Mouse (Mus musculus) gastrocnemius, adult 8-10 months (tissue): ENCODE data around the gene Nup93. TPM values are rescaled to one million over a fixed set of nuclear protein-coding genes. Genes with fewer than 3 reads are reported as not detected.
"Not testable (repeated sequence)": the region's sequence is repeated elsewhere in the genome, so short reads cannot be mapped to it uniquely, and the experiment has no call there.

Experiments
- DNase-seq, 2 experiments: peaks; one replicate each; pipeline ENCODE4 v3.0.0; 2022; ENCODE audit warnings: low spot score in 2 of 2
- total RNA-seq, 4 experiments: library from RNA; stranded (reverse); gene quantifications; 2 replicates each; pipeline ENCODE4 v1.2.4; 2022

Gene Nup93
- 10 to 100 TPM in 3 of 4 experiments, 1 to 10 TPM in 1; 9.7 to 14.2 (median 12.1) TPM for total RNA-seq

DNA sequence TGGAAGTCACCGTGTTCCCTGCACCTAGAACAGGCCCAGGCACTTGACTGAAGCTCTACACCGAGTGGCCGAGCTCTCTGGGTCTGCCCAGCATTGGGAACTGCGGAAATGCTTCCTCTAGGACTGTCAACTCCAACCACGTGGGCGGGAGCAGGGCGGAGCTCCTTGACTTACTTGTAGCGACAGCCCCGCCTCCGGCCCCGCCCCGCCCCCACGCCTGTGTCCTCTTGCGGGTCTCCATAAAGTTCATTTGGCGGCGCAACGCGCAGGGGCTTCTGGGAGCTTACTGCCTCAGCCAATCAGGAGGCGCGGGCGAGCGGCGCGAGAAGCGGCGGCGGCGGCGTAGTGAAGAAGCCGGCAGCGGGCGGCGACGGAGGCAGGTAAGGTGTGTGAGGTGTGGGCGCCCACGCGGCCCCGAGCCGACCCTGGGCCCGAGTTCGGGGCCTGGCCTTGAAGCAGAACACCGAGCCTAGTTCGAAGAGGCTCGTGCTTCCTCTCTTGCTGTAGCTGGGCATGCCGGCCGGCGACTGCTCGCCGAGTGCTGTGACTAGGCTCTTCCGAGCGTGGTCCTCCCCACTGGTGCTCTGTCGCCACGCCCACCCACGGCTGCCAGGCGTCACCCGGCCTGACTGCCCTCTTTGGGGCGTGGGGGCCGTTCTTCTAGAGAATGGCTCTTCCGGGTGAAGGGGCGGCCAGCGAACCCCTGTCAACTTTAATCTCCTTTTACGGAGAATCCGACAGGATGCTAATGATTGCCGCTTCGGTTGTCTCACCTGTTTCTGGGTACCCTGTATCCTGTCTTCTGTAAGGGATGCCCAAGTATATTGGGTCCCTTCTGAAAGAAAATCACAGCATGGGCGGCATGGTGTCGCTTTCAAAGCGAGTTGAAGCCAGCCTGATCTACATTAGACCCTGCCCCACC lies at the start of gene Nup93:
Gene Nup93 (plus strand): TSS at position 313 of the 922 bp plus-strand sequence.
- peak; percentile 99 for DNase-seq

DNA sequence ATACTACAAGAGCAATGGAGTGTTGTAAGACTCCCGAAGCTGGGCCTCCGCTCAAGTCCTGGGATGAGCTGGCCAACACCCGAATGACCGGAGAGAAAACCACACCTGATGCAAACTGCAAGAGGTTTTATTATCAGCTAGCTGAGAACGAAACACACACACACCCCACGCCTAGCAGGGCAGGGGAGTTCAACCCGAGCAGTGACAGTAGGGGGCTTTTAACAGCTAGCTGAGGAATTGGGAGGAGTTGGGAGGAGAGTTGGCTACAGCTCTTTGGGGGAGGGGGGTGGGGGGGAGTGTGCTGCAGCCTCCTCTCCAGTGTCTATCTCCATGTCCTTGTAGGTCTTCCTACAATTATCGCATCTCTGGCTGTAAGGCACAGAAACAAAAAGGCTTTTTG lies 48.6 kb upstream of the Nup93 start:
- DNase-seq, result not testable (repeated sequence)

- peak; percentile 82 to 83 for DNase-seq
These were observed 47.1 kb upstream of the Nup93 start for GRCm38 (mm10) chr8:94167244-94167643.

DNA sequence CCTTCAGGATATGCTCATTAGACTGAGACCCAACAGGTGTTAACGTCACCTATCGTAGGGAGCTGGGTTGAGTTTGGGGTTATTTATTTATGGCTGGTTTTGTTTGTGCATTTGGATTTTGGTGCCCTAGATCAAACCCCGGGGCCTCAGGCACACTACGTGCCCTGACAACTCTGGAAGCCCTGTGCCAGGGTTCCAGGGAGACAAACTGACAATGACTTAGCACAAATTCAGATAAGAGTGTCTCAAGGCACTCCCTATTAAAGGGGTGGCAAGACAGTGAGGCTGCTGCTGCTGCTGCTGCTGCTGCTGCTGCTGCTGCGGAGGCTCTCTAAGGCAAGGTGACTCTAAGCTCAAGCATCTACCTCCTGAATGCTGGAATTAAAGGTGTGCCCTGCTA lies 44.8 kb upstream of the Nup93 start:
- DNase-seq, result no peak

GRCm38 (mm10) chr8:94171321-94171755 lies 43.0 kb upstream of the Nup93 start:
- DNase-seq, result peak; percentile 62 to 63

- peak; percentile 57 to 61 for DNase-seq
These were observed 42.1 kb upstream of the Nup93 start, which contains the start of gene Mt2 for GRCm38 (mm10) chr8:94172075-94172808. Mt2 (plus strand) TSS chr8:94172664.

DNA sequence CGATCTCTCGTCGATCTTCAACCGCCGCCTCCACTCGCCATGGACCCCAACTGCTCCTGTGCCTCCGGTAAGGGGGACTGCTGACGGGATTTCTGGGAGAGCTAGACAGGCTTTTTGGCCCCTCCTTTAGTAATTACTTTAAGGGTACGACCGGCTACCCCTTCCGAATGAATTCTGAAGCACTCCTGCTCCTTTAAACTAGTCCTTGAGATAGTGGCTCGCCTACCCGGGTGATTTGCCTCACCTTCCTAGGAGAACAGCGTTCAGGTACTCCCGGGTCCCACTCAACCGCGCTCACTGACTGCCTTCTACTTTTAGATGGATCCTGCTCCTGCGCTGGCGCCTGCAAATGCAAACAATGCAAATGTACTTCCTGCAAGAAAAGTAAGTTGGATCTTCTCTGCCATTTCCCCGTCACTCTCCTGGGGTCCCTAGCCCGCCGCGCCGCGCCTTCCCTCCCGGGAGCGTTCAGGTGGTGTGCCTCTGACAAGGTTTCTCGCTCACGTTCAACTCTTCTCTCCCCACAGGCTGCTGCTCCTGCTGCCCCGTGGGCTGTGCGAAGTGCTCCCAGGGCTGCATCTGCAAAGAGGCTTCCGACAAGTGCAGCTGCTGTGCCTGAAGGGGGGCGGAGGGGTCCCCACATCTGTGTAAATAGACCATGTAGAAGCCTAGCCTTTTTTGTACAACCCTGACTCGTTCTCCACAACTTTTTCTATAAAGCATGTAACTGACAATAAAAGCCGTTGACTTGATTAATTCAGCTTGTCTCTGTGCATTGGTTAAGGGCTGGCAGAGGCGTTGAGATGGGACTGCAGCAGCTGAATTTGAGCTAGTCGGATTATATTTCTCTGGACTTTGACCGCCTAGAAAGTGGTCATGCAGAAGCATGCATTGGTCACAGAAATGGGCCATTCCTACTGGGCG lies 41.3 kb upstream of the Nup93 start:
- DNase-seq, result no peak

DNA sequence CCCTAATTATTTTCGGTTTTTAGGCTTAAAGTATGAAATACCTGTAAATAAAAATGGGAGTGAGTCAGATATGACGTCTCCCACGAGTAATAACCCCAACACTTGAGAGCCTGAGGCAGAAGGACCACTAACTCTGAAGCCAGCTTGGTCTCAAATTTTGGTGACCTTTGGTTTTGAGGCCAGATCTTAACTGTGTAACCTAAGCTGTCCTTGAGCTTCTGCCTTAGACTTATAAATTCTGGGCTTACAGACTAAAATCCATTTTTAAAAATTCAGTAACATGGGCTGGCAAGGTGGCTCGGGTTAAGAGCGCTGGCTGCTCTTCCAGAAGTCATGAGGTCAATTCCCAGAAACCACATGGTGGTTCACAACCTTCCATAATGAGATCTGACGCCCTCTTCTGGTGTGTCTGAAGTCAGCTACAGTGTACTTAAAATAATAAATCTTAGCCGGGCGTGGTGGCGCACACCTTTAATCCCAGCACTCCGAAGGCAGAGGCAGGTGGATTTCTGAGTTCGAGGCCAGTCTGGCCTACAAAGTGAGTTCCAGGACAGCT lies 40.4 kb upstream of the Nup93 start:
- DNase-seq, result no peak

DNA sequence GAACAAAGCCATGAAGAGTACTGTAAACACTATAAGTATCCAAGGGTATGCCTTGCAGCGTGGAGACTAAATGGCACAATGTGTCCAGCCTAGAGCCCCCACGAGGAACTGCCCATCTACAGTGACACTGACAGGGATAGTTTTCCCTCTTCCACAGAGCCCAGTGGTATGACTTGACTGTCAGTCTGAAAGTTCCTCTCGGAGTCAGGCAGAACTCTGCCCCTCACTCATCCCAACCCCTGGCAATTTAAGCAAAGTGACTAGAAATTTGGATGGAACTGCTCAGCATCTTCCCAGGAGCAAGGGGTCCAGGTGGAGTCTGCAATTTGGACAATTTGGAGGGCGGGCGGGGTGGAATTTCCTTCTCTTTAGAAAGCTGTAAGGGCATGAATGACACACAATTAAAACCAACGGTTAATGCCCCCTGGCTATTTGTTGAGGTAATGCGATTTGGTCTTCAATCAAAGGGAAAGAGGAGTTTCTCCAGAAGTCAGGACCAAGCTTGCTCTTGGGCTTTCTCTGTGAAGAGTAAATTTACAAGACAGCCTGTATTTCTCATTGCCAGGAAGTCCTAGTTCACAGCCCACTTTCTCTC lies 39.6 kb upstream of the Nup93 start:
- DNase-seq, result no peak

DNA sequence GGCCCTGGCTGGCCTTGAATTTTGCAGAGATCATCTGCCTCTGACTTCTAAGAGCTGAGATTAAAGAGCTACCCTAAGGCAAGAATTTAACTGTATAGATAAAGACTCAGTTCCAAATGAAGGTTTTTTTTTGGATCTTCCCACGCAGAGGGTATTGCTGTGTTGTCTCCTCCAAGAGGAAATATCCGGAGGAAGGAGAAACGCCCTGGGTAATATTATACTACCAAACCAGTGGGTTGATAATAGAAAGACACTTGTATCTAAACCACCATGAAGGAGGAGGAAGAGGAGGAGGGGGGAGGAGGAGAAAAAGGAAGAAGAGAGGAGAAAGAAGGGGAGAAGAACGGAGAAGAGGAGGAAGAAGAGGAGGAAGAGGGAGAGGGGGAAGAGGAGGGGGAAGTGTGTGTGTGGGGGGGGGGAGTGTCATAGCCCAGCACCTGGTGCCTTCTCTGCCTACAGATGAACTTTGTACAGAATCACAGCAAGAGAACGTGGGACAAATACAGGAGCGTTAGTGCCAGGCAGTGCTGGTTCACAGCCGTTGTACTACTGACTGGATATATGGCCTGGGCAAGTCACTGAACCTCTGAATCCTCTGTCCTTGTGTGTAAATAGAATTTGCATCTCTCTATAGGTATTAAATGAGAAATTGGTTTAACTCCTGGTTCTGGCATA lies 36.5 kb upstream of the Nup93 start:
- DNase-seq, result no peak

GRCm38 (mm10) chr8:94178857-94179712 lies 35.3 kb upstream of the Nup93 start, which contains the start of gene Mt1:
Mt1 (plus strand) TSS chr8:94179082.
- peak; percentile 87 to 88 for DNase-seq

- DNase-seq, result no peak
These were observed 34.4 kb upstream of the Nup93 start for GRCm38 (mm10) chr8:94179713-94180560.

- DNase-seq, result no peak
These were observed 33.8 kb upstream of the Nup93 start for GRCm38 (mm10) chr8:94180561-94180908.

DNA sequence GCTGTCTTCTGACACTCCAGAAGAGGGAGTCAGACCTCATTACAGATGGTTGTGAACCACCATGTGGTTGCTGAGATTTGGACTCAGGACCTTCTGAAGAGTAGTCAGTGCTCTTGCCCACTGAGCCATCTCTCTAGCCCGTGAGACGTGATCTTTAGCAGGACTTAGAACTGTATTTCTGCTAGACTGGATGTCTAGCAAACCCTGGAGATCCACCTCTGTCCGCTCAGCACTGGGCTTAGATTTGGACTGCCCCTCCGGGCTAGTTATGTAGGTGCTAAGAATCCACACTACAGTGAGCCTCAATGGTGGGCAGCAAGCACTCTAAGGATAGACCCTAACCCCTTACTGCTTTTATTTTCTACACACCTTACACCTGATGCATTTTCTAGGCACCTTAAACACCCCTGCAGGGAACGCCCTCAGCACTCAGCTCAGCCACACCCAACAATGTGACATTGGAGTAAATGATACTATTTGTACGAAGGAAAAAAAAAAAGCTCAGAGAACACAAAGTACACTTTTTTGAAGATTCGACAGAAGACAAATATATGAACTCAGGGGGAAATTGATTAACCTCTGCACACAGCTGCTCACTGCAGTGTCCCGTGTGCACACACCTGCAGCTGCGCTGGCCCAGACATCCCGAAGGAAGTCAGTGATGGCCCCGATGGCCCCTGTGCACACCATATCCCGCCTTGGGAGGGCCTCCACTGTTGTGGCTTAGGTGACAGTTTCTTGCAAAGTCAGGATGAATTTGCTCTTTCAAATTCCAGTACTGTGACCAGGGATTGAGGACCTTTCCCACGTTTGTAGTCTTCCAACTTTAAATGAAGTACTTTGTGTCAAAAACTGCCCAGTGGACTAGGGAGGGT lies 32.1 kb upstream of the Nup93 start:
- DNase-seq, result no peak

GRCm38 (mm10) chr8:94183117-94183516 lies 31.2 kb upstream of the Nup93 start:
- peak; percentile 54 to 69 for DNase-seq

DNA sequence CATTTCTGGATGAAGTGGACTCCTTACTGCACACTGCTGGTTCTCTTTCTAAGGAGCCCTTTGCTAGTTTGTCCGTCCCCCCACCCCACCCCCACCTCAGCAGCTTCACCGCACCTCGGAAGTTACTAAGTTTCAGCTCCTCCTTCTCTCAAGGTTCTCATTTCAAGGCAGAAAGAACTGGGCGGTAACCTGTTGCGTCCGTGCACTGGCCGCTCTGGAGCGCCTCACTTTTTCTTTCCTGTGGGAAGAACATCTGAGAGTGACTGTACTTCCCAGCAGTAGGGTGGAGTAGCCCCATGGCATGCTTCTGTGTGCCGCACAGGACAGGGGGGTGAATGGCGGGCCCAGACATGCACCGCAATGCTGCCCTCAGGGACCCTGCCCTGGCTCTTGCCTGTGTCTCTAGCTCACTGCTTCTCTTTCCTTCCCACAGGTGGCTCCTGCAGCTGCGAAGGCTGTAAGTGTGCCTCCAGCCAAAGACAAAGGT lies 30.0 kb upstream of the Nup93 start:
- no peak for DNase-seq

- no peak for DNase-seq
These were observed 28.6 kb upstream of the Nup93 start for GRCm38 (mm10) chr8:94185791-94186190.
